Mouse (Mus musculus) thymus, adult 18-20 months (tissue): ENCODE results near the gene Lipc.

Source experiments
- DNase-seq, 2 experiments: peaks; one replicate each; pipeline ENCODE4 v3.0.0; 2022; ENCODE audit warnings: mixed read lengths in 2 of 2

Lipc gene

GRCm38 (mm10) chr9:70954226-70954625 lies 2.2 kb upstream of the Lipc start:
- DNase-seq = no peak

DNA sequence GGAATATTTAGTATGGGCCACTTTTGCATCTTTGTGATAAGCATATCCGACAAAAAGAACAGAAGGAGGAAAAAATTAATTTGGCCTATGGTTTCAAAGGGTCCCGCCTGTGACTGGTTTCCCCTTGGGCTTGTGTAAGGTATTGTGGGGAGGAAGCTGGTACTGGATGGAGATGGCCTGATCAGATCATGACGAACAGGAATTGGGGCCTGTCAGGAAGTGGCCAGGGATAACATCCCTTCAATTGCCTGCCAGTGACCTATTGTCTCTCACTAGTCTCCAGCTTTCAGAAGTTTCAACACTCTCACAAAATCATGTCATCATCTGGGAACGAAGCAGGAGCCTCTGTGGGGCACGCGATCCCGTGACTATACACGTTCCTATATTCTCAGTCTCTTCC lies 2.7 kb downstream of the Lipc start:
- DNase-seq = no peak

GRCm38 (mm10) chr9:70947312-70947711 lies 4.7 kb downstream of the Lipc start:
- DNase-seq = no peak

DNA sequence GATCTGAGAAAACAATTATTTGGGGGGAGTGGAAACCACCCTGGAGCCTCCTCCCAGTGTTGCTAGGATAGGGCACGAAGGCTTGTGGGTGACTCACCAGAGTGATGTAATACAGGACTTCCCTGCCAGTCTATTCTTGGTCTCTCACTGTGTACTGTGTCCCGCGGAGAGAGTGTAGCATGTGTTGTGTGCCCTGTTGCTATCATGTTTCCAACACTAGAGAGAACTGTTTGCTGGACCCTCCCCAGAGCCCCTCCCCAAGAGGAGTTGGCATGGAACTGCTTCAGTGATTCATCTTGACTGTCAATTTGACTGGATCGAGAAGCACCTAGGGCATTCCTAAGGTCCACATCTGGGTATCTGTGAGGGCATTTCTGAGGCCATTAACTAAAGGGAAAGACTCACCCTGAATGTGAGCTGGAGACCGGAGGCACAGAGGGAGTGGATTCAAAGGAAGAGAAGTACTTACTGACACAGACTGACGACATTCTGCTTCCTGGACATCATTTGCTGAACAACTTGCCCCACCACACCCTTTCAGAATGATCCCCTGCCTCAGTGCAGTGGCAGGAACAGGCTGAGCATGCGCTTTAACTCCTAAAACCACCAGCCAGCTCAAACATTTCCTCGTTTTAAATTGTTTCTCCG lies 9.2 kb downstream of the Lipc start:
- DNase-seq = no peak

- no peak for DNase-seq
Measured at GRCm38 (mm10) chr9:70939752-70940501, 12.1 kb downstream of the Lipc start.

DNA sequence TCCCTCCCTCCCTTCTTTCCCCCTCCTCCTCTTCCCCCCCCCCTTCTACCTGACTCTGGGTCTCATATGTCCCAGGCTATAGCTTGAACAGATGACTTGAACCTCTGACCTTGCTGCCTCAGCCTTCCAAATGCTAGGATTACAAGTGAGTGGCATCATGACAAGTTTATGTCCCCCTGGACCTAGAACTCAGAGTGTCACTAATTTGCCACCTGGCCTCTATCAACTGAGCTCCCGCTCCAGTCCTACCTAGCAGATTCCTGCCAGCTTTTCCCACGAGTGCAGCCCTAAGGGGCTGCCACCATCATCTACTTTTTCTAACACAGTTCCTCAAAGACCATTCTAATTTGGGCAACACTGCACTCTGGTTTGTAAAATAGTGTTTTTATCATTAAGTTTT lies 13.2 kb downstream of the Lipc start:
- no peak for DNase-seq

DNA sequence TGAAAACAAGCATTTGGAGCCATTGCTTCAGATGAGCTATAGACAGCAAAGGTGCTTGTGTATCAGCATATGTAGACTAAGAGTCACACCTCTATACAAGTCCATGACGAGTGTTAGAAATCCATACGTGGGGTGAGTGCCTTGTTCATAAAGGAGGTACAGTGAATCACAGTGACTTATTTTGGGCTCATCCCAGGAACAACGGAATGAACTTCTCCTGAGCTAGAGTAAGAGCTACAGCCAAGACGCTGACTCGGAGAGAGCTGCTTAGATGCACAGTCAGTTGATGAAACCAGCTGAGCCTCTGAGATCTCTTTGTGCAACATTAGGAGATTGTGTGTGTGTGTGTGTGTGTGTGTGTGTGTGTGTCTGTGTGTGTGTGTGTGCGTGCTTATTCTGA lies 13.9 kb downstream of the Lipc start:
- no peak for DNase-seq

GRCm38 (mm10) chr9:70934587-70935295 lies 17.3 kb downstream of the Lipc start:
- DNase-seq = no peak

- no peak for DNase-seq
Measured at GRCm38 (mm10) chr9:70930641-70931020, 21.4 kb downstream of the Lipc start.

DNA sequence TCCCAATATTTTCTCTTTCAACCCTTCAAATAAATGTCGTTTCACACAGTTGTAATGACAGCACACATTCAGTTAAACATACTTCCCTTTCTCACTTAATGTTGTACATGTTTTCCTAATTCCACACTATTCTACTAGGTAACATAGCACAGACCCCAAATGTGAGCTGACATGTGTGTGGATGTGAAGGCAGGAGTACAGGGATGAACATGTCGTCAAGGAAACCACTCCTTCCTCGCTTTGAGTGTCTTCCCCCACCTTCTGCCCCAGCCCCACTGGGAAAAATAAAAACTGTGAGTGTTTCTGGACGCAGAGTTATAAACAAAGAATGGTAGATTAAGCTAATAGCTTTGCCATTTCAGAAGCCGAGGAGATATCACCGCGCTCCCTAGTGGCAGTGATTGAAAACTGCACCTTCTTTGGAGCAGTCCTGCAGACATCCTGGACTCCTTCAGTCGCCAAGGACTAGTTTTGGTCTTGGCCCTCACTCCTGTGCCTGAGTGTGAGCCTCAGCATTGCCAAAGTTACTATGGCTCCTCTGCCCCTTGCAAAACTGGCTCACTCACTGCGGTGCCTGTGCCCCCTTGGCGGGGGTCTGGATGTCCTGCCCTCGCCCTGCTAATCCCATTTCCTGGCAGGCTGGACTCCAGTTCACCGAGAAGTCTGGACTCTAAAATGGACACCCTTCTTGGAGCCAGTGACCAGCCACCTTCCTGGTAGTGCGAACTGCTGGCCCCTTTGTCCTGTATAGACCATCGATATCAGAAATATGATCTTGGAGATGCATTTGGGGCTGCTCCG lies 22.0 kb downstream of the Lipc start:
- DNase-seq = no peak

DNA sequence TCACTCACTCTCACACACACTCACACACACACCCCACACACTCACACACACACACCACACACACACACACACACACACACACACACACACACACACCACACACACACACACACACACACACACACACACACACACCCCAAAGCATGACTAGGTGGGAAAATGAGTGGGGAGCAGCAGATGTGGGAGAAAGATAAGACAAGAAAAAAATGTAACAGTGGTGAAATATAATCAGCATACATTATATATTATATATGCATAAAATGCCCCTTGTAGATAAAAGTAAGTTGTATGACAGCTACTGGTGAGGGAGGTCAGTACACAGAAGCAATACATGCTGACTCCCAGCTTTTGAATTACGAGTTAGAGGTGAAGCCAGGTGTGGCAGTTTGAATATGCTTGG lies 23.6 kb downstream of the Lipc start:
- no peak for DNase-seq

DNA sequence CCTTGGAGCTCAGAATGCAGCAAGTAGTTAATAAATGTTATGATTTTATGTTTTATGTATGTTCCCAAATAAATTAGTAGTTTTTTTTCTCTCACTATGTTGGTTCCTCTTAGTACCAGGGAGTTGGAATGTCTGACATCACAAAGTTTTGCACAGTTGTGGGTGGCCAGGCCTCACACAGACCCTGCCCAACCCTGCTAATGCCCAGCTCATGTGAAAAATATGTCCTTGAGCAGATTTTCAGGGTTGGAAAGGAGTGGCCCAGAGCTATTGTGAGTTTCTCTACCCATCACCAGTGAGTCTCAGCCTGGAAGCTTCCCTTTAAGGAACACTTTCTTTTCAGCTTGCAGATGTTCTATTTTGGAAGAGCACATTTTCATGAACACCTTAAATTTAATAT lies 24.3 kb downstream of the Lipc start:
- DNase-seq = no peak

DNA sequence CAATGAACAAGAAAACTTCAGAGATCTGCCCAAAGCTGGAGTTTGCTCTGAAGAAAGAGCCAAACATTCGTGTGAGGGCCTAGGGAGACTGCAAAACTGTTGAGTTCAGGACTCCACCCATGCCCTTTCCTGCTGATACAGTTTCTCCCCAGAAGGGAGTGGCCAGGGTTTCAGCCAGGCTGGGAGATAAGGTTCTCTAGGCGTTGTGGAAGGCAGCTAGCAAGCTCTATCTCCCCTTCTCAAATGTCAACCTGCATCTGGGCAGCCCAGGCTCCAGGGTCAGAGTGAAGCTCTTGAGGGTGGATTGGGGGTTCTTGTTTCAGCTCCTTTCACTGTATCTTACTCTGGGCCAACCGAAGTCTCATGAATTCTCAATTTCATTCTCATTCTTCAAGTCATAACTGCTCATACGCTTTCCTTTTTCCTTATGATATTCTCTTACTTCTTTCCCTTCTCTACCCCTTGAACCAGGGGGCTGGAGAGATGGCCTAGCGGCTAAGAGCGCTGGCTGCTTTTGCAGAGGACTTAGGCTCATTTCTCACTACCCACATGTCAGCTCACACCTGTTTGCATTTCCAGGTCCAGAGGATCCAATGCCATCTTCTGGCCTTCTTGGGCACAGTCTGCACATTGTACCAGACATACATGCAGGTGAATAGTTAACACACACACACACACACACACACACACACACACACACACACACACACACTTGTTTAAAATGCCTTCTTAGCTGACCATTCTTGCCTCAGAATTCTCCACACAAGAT lies 25.0 kb downstream of the Lipc start:
- DNase-seq = no peak

DNA sequence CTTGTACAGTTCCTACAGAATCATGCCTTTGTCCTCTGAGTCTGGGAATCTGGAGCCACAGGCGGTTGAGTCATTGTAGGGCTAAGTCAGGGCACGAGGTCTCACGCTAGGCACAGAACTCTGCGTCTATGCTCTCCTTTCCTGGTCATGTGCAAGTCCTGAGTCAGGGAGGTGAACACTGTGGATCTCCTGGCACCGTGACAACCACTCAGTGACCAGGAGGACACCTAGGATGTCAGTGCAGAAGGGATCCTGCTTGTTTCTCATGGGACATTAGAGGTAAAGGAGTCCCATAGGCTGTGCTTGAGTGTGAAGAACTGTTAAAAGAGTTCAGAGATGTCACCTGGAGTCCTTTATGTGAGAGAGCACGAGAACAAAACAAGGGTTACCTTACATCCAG lies 26.8 kb downstream of the Lipc start:
- no peak for DNase-seq

GRCm38 (mm10) chr9:70924763-70925162 lies 27.3 kb downstream of the Lipc start:
- DNase-seq = no peak

- no peak for DNase-seq
Measured at GRCm38 (mm10) chr9:70921781-70922565, 30.1 kb downstream of the Lipc start.

DNA sequence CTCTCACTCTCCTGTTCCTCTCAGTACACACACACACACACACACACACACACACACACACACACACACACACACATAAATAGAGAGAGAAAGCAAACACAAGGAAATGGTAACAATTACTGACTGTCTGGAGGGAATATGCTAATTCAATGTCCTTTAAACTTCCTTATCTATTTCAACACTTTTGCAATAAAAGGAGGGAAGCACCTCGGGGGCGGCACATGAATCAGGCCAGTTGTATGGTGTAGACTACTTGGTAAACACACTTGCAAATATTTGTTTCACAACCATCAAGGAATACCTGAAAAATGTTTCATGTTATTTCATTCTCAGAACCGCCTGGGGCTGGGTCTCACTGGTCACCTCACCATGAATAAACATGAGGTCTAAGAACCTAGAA lies 30.9 kb downstream of the Lipc start:
- no peak for DNase-seq

DNA sequence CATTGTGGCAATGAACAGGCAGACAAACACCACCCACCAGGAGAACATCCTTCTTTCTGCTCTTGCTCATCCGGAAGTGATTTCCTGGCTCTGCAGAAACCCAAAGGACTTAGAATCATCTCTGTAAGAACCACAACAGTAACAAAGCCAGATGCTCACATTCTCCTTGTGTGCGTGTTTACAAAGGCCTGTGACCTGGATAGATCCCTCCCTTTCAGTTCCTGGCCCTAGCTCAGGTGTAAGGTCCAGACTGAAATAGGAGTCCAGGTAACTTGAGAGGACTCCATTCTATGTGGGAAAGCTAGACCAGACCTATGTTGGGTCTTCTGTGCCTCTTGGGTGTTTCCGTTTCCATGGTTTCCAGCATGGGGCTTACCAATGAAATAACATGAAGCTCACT lies 32.8 kb downstream of the Lipc start:
- no peak for DNase-seq

- no peak for DNase-seq
Measured at GRCm38 (mm10) chr9:70916516-70916915, 35.5 kb downstream of the Lipc start.

- DNase-seq = no peak
Measured at GRCm38 (mm10) chr9:70915356-70915685, 36.7 kb downstream of the Lipc start.

DNA sequence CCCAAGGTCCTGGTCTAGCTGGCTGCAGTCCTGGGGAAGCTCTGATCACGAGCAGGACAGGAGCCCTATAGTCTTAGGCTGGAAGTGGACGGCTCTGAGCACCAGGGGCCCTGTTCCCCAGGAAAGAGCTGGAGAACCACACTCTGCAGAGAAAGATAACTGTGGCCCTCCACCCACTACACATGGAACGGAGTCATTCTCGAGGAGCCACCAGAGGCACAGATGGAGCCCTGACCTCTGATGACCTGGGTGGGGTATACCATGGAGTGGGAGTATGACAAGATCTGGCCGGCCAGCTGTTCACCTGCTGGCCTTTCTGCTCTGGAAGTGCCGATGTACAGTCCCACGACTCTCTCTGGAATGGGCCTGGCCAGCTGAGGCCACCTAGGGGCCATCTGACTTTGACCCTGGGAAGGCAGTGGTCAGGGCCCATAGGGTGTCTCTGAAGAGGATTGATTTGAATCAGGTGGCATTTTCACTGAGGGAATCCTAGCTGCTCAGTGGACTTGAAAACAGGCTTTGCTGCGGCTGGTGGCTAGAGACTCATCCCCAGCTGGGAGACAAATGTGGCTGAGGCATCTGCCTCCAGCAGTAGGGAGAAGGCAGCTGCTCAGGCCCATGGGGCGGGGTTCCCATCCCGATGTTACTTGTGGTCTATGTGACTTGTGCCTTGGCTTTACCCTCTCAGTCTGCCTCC lies 37.2 kb downstream of the Lipc start:
- no peak for DNase-seq
